Mouse (Mus musculus) liver, embryonic 14.5 days (tissue): ENCODE results near the gene Tmem178b.

Source experiments
- CTCF ChIP-seq: IDR thresholded peaks from 2 replicates; pipeline ENCODE4 v1.5.1; 2016; ENCODE audit warnings: antibody characterized with exemption, low read depth, control low read depth
- EP300 ChIP-seq: IDR thresholded peaks from 2 replicates; pipeline ENCODE4 v1.6.1; 2016; ENCODE audit warnings: antibody characterized with exemption, low read depth

DNA sequence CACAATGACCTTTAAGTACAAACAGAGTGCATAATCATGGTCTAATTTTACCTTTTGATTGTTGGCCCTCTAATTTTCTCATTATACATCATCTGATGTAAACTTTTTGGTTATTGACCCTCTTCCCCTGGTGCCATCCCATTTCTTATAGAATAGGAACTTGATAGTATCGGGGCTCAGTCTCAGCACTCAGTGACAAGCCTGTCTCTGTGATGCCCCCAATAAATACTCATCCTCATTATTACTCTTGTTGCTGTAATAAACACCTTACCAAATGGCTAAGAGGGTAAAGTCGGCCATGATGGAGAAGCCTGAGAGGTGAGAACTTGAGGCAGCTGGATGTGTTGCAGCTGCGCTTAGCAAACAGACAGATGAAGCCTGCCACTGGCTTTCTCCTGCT is 63.5 kb downstream of the Tmem178b start:
- no peak for TF ChIP-seq CTCF
- no peak for TF ChIP-seq EP300
